In the genomic region with DNA sequence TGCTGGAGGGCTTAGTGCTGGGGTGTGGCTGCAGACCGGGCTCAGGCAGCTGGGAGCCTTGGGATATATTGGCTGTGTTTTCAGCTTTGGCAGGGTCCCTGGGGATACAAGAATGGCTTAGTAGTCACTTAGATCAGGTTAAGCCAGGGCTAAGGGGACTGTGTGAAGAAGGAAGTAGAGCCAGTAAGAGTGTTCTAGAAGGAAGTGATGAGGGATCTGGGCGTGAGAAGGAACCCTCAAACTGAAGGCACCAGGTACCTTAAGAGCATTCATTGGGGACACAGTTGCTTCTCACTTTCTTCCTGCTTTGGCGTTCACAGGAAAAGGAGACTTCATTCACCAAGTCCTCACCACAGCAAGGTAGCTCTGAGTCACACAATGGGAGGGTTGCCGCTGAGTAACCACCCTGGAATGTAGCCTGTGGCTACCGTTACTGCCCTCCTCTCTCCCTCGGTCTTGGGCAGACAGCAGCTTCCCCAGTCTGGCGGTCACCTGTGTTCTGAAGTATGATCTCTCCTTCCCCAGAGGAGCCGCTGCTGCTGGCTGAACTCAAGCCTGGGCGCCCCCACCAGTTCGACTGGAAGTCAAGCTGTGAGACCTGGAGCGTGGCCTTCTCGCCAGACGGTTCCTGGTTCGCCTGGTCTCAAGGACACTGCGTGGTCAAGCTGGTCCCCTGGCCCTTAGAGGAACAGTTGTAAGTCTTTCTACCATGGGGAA, we compare ENCODE assay signal across 9 mouse cellular contexts. TPM values are rescaled to one million over a fixed set of nuclear protein-coding genes. Genes with fewer than 3 reads are reported as not detected.
DNase-seq lines count a peak whose midpoint lies in the region; ATAC-seq lines count a peak whose summit lies in the region.
"Had no signal": no experiment of that assay in that cellular context is flagged by ENCODE, and none has a peak within 500 bp of the region (broad histone marks: within the 10 kb centered on the region; RNA-seq: fewer than 3 reads in every experiment).

No protein-coding gene starts in this region.

- no peak overlapping the region for H3K4me2 ChIP-seq in embryonic facial prominence, embryonic 14.5 days (ENCODE audit: low read depth, low read length)
- peak overlapping the region; percentile 40; the same call in 1 of the 2 replicates for H3K4me2 ChIP-seq in intestine, embryonic 15.5 days (replicated peaks)
- H3K4me2 ChIP-seq in hindbrain, embryonic 16.5 days (ENCODE audit: low read length), result no peak overlapping the region
- H3K4me2 ChIP-seq: neural tube, embryonic 12.5 days had no signal

- peaks cover 36% of the 10 kb centered on the region for H3K36me3 ChIP-seq in embryonic facial prominence, embryonic 14.5 days (ENCODE audit: control insufficient read depth, insufficient read depth, low read length)
- peaks cover 40% of the 10 kb centered on the region for H3K36me3 ChIP-seq in embryonic facial prominence, embryonic 10.5 days (replicated peaks)
- H3K36me3 ChIP-seq in intestine, embryonic 15.5 days, result peaks cover 10% of the 10 kb centered on the region
- H3K36me3 ChIP-seq in hindbrain, embryonic 16.5 days (ENCODE audit: control insufficient read depth, insufficient read depth, low read length), result peaks cover 10% of the 10 kb centered on the region; the same call in 1 of the 2 replicates

- H3K4me3 ChIP-seq in embryonic facial prominence, embryonic 14.5 days (ENCODE audit: low read depth, low read length), result no peak overlapping the region
- no peak overlapping the region for H3K4me3 ChIP-seq in embryonic facial prominence, embryonic 10.5 days
- H3K4me3 ChIP-seq in intestine, embryonic 15.5 days (replicated peaks), result peak overlapping the region; percentile 12; the same call in 1 of the 2 replicates
- no peak overlapping the region for H3K4me3 ChIP-seq in hindbrain, embryonic 16.5 days (ENCODE audit: low read length)
- H3K4me3 ChIP-seq: neural tube, embryonic 12.5 days had no signal

- H3K4me1 ChIP-seq in embryonic facial prominence, embryonic 14.5 days (ENCODE audit: control insufficient read depth, insufficient read depth, low read length), result peaks cover 17% of the 10 kb centered on the region
- H3K4me1 ChIP-seq in embryonic facial prominence, embryonic 10.5 days, result peaks cover 58% of the 10 kb centered on the region
- peaks cover 36% of the 10 kb centered on the region for H3K4me1 ChIP-seq in intestine, embryonic 15.5 days (replicated peaks)
- H3K4me1 ChIP-seq in hindbrain, embryonic 16.5 days (ENCODE audit: control insufficient read depth, insufficient read depth, low read depth, low read length), result peaks cover 24% of the 10 kb centered on the region

- no peak overlapping the region for H3K9ac ChIP-seq in embryonic facial prominence, embryonic 14.5 days (ENCODE audit: low read depth, low read length)
- peak overlapping the region; percentile 28; the same call in 1 of the 2 replicates for H3K9ac ChIP-seq in intestine, embryonic 15.5 days
- no peak overlapping the region for H3K9ac ChIP-seq in hindbrain, embryonic 16.5 days (ENCODE audit: low read depth, low read length)
- H3K9ac ChIP-seq: neural tube, embryonic 12.5 days had no signal

- H3K27me3 ChIP-seq in embryonic facial prominence, embryonic 14.5 days (replicated peaks; ENCODE audit: control insufficient read depth, insufficient read depth, low read length), result no peaks in the 10 kb centered on the region
- H3K27me3 ChIP-seq in embryonic facial prominence, embryonic 10.5 days (replicated peaks; ENCODE audit: low read depth, poor library complexity, severe bottlenecking), result no peaks in the 10 kb centered on the region
- no peaks in the 10 kb centered on the region for H3K27me3 ChIP-seq in intestine, embryonic 15.5 days (replicated peaks)
- H3K27me3 ChIP-seq in hindbrain, embryonic 16.5 days (replicated peaks; ENCODE audit: control insufficient read depth, insufficient read depth, low read length), result no peaks in the 10 kb centered on the region
- H3K27me3 ChIP-seq: neural tube, embryonic 12.5 days had no signal

- DNase-seq in embryonic facial prominence, embryonic 14.5 days (ENCODE audit: low spot score), result peak; percentile 26
- no peak for DNase-seq in embryonic facial prominence, embryonic 10.5 days (ENCODE audit: low spot score)
- DNase-seq in adrenal gland, adult 2 months, result peak; percentile 86
- DNase-seq in layer of hippocampus, adult 9-10 months (ENCODE audit: low spot score), result no peak
- DNase-seq in frontal cortex, postnatal 25 days (ENCODE audit: low spot score in 2 of 2), result no peak

- no peaks in the 10 kb centered on the region for H3K9me3 ChIP-seq in embryonic facial prominence, embryonic 14.5 days (ENCODE audit: control insufficient read depth, low read length)
- no peaks in the 10 kb centered on the region for H3K9me3 ChIP-seq in embryonic facial prominence, embryonic 10.5 days
- H3K9me3 ChIP-seq in intestine, embryonic 15.5 days, result no peaks in the 10 kb centered on the region
- H3K9me3 ChIP-seq in hindbrain, embryonic 16.5 days (ENCODE audit: control insufficient read depth, low read length), result no peaks in the 10 kb centered on the region
- H3K9me3 ChIP-seq: neural tube, embryonic 12.5 days had no signal

- WGBS in embryonic facial prominence, embryonic 14.5 days, result 51% methylated on average over 13 of the region's 15 CpGs
- 53% methylated on average over 15 of the region's 15 CpGs for WGBS in embryonic facial prominence, embryonic 10.5 days
- WGBS in intestine, embryonic 15.5 days, result 50% methylated on average over 15 of the region's 15 CpGs
- WGBS in hindbrain, embryonic 16.5 days, result 57% methylated on average over 15 of the region's 15 CpGs

- H3K27ac ChIP-seq in embryonic facial prominence, embryonic 14.5 days (replicated peaks; ENCODE audit: low read depth, low read length), result no peak overlapping the region
- no peak overlapping the region for H3K27ac ChIP-seq in embryonic facial prominence, embryonic 10.5 days (replicated peaks)
- H3K27ac ChIP-seq in intestine, embryonic 15.5 days, result peak overlapping the region; percentile 77
- H3K27ac ChIP-seq in hindbrain, embryonic 16.5 days (ENCODE audit: low read depth, low read length), result no peak overlapping the region
- H3K27ac ChIP-seq: neural tube, embryonic 12.5 days had no signal

- ATAC-seq in embryonic facial prominence, embryonic 14.5 days (ENCODE audit: low read depth), result no peak
- peak; percentile 29; the same call in 1 of the 2 replicates for ATAC-seq in intestine, embryonic 15.5 days
- peak; percentile 71 for ATAC-seq in megakaryocyte, adult 5-6 weeks (ENCODE audit: poor library complexity, severe bottlenecking)
- no peak for ATAC-seq in hindbrain, embryonic 16.5 days

RNA-seq across cellular contexts. Expression of a gene that starts 6.1 kb away (rescaled TPM):
- 88.0 and 89.6 TPM in 2 replicates for polyA plus RNA-seq in embryonic facial prominence, embryonic 14.5 days (2014; fragmentation: Nextera tagmentation; extraction: Ambion mirVana)
- 42.0 and 47.3 TPM in 2 replicates for polyA plus RNA-seq in embryonic facial prominence, embryonic 10.5 days (2016; fragmentation: Nextera tagmentation; extraction: Ambion mirVana)
- 100 to 1,000 TPM; 149 to 153 TPM for total RNA-seq in adrenal gland, adult 2 months (2021)
- polyA plus RNA-seq in adrenal gland, adult 2 months (2012; rRNA removed), result 179 and 211 TPM in 2 replicates
- 82.6 and 94.5 TPM in 2 replicates for polyA plus RNA-seq in intestine, embryonic 15.5 days (2015; fragmentation: Nextera tagmentation; extraction: Ambion mirVana)
- total RNA-seq in megakaryocyte, adult 5-6 weeks (2015), result 15.5 and 21.3 TPM in 2 replicates
- total RNA-seq in megakaryocyte, adult 5-6 weeks (2017), result 28.3 and 36.1 TPM in 2 replicates
- polyA plus RNA-seq in hindbrain, embryonic 16.5 days (2015; fragmentation: Nextera tagmentation; extraction: Ambion mirVana), result 200 and 278 TPM in 2 replicates

RNA-seq across cellular contexts. Expression of a gene that starts 25.6 kb away (rescaled TPM):
- 61.9 and 69.1 TPM in 2 replicates for polyA plus RNA-seq in embryonic facial prominence, embryonic 14.5 days (2014; fragmentation: Nextera tagmentation; extraction: Ambion mirVana)
- 135 TPM in 2 replicates for polyA plus RNA-seq in embryonic facial prominence, embryonic 10.5 days (2016; fragmentation: Nextera tagmentation; extraction: Ambion mirVana)
- total RNA-seq in adrenal gland, adult 2 months (2021), result 1 to 10 TPM; 6.7 to 8.6 TPM
- 10.0 and 11.5 TPM in 2 replicates for polyA plus RNA-seq in adrenal gland, adult 2 months (2012; rRNA removed)
- 95.5 and 104 TPM in 2 replicates for polyA plus RNA-seq in intestine, embryonic 15.5 days (2015; fragmentation: Nextera tagmentation; extraction: Ambion mirVana)
- 29.8 and 50.6 TPM in 2 replicates for total RNA-seq in megakaryocyte, adult 5-6 weeks (2015)
- 36.5 and 39.0 TPM in 2 replicates for total RNA-seq in megakaryocyte, adult 5-6 weeks (2017)
- 31.9 and 32.7 TPM in 2 replicates for polyA plus RNA-seq in hindbrain, embryonic 16.5 days (2015; fragmentation: Nextera tagmentation; extraction: Ambion mirVana)

RNA-seq across cellular contexts. Expression of a gene that starts 44.3 kb away (rescaled TPM):
- 3.9 TPM in 2 replicates for polyA plus RNA-seq in embryonic facial prominence, embryonic 14.5 days (2014; fragmentation: Nextera tagmentation; extraction: Ambion mirVana)
- polyA plus RNA-seq in embryonic facial prominence, embryonic 10.5 days (2016; fragmentation: Nextera tagmentation; extraction: Ambion mirVana), result 3.4 and 4.0 TPM in 2 replicates
- total RNA-seq in adrenal gland, adult 2 months (2021), result 10 to 100 TPM in 1 of 2 experiments, 1 to 10 TPM in 1; 8.9 to 28.6 TPM
- 38.0 and 44.1 TPM in 2 replicates for polyA plus RNA-seq in adrenal gland, adult 2 months (2012; rRNA removed)
- polyA plus RNA-seq in intestine, embryonic 15.5 days (2015; fragmentation: Nextera tagmentation; extraction: Ambion mirVana), result 14.1 and 16.8 TPM in 2 replicates
- 1.4 and 3.9 TPM in 2 replicates for total RNA-seq in megakaryocyte, adult 5-6 weeks (2015)
- 0.94 and 2.0 TPM in 2 replicates for total RNA-seq in megakaryocyte, adult 5-6 weeks (2017)
- polyA plus RNA-seq in hindbrain, embryonic 16.5 days (2015; fragmentation: Nextera tagmentation; extraction: Ambion mirVana), result 2.1 and 2.2 TPM in 2 replicates

RNA-seq across cellular contexts. Expression of a gene that starts 50.6 kb away (rescaled TPM):
- 0.33 and 0.81 TPM in 2 replicates for polyA plus RNA-seq in embryonic facial prominence, embryonic 14.5 days (2014; fragmentation: Nextera tagmentation; extraction: Ambion mirVana)
- 0.24 and 0.32 TPM in 2 replicates for polyA plus RNA-seq in embryonic facial prominence, embryonic 10.5 days (2016; fragmentation: Nextera tagmentation; extraction: Ambion mirVana)
- 1 to 10 TPM; 3.8 to 5.1 TPM for total RNA-seq in adrenal gland, adult 2 months (2021)
- polyA plus RNA-seq in adrenal gland, adult 2 months (2012; rRNA removed), result 0.46 and 0.92 TPM in 2 replicates
- 0.44 and 0.46 TPM in 2 replicates for polyA plus RNA-seq in intestine, embryonic 15.5 days (2015; fragmentation: Nextera tagmentation; extraction: Ambion mirVana)
- total RNA-seq in megakaryocyte, adult 5-6 weeks (2015), result 0.13 TPM in 1 of 2 replicates, not detected in the other
- under 0.01 TPM in 1 of 2 replicates, not detected in the other for total RNA-seq in megakaryocyte, adult 5-6 weeks (2017)
- 6.0 and 6.3 TPM in 2 replicates for polyA plus RNA-seq in hindbrain, embryonic 16.5 days (2015; fragmentation: Nextera tagmentation; extraction: Ambion mirVana)

Comparison
In these comparisons a context has a peak if more than half of its experiments do, and no peak if none do; other contexts are left out.
1. DNase-seq: peak in embryonic facial prominence, embryonic 14.5 days (single experiment) and adrenal gland, adult 2 months (single experiment); none in embryonic facial prominence, embryonic 10.5 days (single experiment), layer of hippocampus, adult 9-10 months (single experiment) and frontal cortex, postnatal 25 days (0 of 2).
2. ATAC-seq: peak in intestine, embryonic 15.5 days (single experiment) and megakaryocyte, adult 5-6 weeks (single experiment); none in embryonic facial prominence, embryonic 14.5 days (single experiment) and hindbrain, embryonic 16.5 days (single experiment).